Mouse (Mus musculus): ENCODE data around the gene Fsip1.

DNA sequence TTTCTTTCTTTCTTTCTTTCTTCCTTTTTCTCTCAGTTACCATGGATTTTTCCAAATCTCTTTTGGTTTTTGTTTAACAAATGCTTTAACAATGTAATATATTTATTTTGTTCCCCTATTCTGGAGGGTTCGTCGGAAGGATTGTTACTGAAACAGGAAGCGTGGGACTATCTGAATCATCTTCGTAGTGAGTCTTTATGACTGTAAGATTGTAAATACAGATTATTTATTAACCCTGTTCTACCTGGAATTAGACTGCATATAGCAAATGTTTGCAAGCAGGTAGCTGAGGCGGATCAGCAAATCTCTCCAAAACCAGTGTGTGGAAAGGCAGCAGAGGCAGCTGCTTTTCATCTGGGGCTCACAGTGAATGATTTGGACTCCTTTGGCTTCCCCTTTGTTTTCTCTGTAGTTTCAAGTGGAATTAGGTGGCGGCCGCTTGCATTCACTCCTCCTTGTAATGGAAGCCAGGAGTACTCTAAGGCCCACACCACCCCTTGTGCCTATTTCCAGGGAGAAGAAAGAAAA is 130.8 kb downstream of the Fsip1 start:
- TF ChIP-seq CTCF (IDR thresholded peaks at IDR 0.05; ENCODE audit: low read depth, low read length) (no peak), POLR2A (IDR thresholded peaks at IDR 0.05; ENCODE audit: borderline replicate concordance, low read depth, low read length) (no peak)
